Mouse (Mus musculus) frontal cortex, postnatal 25 days (tissue): ENCODE results near the gene Ppp1r9a.

Experiments
- DNase-seq, 2 experiments: peaks; one replicate each; pipeline ENCODE4 v3.0.0; 2022; ENCODE audit warnings: low spot score in 2 of 2

Ppp1r9a gene

DNA sequence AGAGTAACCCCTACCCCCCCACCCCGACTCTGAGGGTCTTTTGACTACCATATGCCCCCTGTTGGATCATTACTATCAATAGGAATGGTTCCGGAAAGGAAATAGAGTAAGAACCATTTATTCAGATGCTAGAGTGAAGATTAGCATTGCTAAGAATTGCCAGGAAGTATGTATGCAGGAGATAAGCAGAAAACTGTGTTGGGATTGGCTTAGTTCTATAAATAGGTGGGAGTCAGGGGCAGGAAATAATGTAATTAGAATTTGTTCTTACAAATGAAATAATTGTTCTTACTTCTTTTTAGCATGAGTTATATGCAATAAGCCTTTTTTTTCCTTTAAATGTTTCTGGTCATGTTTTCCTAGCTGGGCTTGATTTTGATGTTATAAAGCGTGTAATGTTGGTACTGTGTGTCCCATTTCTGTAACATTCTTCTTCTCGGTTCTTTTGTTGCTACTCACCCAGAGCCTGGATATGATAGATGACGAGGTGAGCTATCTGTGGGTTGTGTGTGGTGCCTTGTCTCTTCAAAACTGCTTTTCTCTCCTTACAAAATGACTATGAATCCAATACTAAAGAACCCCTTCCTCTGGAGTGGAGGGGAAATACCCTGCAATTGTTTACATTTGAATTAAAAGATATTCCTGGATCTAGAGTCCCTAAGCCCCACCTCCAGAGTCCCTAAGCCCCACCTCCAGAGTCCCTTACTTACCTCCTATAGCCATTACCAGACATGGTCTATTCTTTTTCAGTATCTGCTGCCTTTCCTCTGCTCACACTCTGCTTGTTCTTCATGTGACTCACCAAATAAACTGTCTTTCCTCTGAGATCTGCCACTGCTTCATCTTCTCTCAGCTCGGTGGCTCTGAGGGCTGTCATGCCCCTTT is 254.1 kb downstream of the Ppp1r9a start:
- no peak for DNase-seq

- DNase-seq, result no peak
Measured at GRCm38 (mm10) chr6:5159385-5159791, 256.7 kb downstream of the Ppp1r9a start.

DNA sequence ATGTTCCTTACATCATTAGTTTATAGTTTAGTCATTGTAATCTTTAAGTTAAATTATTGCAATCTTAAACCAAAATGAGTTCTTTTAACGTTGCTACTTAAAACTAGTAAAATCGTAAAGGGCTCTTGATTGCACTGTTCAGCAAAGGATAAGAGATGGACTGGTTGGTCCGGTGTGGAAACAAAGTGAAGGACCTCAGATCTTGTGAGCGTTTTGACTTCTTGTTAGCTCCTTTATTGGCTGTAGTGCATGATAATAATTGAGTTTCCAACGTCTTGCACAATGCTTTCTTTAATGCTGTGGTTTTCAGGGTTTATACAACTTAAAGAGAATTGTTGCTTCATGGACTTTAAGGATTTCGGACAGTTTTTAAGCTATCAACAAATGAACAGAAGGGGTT is 259.3 kb downstream of the Ppp1r9a start:
- DNase-seq, result no peak

DNA sequence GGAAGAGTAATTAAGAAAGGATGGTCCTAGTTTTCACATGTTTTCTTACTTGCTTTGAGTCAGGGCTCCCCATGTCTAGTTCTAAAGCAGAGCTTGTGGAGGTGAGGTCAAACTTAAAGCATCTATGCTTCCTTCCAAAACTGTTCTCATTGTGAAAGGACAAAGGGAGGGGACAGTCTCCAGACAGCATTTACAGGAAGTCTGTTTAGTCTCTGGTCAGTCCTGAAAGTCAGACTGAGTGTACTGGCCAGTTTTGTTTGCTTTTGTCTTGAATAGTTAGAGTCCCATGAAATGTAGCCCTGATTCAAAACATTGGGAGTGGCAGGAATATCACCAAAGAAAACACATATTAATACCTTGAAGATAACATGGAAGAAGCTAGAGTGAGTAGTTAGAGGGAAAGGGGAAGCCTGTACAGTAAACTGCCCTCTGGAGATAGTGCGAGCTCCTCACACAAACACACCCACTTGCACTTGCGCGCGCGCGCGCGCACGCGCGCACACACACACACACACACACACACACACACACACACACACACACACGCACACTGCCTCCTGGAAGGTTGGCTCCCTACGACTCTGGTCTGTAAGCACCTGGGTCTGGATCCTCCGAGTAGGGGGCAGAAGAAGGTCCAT is 260.9 kb downstream of the Ppp1r9a start:
- DNase-seq, result no peak

DNA sequence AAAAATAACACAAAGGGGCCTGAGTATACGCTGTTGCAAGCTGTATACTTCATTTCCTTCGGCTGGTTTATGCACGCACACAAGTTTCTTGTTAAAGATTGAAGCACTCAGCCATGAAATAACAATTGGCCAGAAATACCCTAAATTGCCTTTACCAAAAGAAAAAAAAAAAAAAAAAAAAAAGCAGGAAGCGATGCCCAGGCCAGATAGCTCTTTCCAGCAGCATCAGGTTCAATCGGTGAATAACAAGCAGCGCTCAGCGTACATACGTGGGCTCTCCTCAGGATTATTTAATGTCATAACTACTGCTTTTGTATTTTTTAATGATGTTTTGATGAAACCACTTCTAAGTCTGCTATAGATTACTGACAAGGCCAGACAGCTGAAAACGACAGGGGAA is 262.1 kb downstream of the Ppp1r9a start:
- DNase-seq, result no peak

- DNase-seq, result no peak
Measured at GRCm38 (mm10) chr6:5167051-5167677, 264.4 kb downstream of the Ppp1r9a start.

- no peak for DNase-seq
Measured at GRCm38 (mm10) chr6:5168158-5168557, 265.4 kb downstream of the Ppp1r9a start.

- no peak for DNase-seq
Measured at GRCm38 (mm10) chr6:5171418-5171817, 268.7 kb downstream of the Ppp1r9a start.

GRCm38 (mm10) chr6:5172571-5172970 is 269.9 kb downstream of the Ppp1r9a start:
- DNase-seq, result no peak

DNA sequence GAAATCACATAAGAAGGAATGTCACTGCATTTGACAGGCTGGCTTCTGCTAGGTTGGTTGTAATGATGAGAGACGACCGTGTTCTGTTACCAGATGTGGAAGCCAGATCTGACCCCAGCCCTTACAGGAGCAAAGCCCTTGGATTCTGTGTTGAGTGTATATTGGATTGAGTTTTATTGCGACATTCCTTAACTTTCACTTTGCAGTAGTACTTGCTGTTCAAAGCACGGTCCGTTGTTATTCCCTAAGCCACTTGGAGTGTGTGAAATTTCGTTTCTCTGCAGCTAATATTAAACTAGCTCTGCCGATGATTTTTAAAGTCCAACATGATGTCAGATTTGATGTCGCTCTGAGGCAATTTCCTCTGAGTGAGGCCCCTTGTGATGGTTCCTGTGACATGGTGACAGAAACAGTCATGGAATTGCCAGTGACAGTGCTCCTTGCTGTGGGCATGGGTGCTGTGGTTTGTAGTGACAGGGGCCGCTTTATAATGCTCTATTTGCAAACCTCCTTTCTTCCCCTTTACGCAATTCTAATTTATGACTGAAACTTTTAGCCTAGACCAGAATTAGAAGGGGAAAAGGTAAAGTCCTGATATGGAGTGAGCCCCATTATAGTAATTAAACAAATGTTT is 271.6 kb downstream of the Ppp1r9a start:
- no peak for DNase-seq

- DNase-seq, result no peak
Measured at GRCm38 (mm10) chr6:5177967-5178891, 275.5 kb downstream of the Ppp1r9a start.

GRCm38 (mm10) chr6:5179189-5179588 is 276.5 kb downstream of the Ppp1r9a start:
- DNase-seq, result no peak

- no peak for DNase-seq
Measured at GRCm38 (mm10) chr6:5180645-5181044, 277.9 kb downstream of the Ppp1r9a start.

DNA sequence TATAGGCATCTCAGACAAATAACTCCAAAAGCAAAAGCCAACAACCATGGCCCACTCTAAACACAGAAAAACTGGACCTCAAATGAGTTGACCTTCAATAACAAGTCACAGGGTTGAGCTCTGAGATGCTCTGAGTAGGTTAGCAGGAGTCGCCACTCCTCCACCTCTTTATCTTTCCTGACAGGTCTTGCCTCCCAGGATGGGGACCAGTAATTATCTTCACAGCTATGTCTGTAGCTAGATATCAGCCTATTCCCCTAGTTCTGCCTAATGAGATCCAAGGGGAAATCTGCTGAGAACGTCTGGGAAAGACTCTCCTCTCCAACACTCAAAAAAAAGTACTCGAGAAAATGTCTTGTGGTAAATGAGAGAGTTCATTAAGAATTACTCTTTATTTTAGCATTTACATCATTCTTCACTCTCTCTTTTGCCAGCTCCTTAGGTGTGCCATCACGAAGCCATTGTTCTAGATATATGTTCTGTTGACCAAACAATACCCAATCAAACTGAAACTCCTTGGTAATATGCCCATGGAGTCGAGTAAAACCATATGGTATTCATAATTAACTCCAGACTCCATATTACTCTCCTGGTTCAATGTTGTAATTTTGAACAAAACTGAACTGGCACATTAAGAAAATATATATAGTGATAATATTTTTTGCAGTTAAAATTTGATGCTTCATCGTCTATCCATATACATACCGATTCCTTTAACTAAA is 283.7 kb downstream of the Ppp1r9a start:
- no peak for DNase-seq

GRCm38 (mm10) chr6:5187586-5187985 is 284.9 kb downstream of the Ppp1r9a start:
- no peak for DNase-seq

DNA sequence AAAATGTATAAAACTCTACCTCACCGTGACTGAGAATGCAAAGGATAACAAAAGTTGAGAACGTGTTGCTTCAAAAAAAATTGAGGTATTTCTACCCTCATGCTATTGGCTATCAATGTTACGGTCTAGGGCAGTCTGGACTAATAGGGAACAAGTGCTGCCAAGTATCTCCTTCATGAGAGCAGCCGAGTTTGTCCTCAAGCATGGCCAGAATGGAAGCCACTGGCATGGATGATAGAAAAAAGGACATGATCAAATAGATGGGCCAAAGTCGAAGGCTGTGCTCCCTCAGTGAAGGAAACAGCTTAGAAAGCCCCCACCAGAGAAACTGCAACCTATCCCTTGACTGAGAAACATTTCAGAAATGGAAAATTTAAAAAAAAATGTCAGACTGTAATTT is 285.3 kb downstream of the Ppp1r9a start:
- no peak for DNase-seq

DNA sequence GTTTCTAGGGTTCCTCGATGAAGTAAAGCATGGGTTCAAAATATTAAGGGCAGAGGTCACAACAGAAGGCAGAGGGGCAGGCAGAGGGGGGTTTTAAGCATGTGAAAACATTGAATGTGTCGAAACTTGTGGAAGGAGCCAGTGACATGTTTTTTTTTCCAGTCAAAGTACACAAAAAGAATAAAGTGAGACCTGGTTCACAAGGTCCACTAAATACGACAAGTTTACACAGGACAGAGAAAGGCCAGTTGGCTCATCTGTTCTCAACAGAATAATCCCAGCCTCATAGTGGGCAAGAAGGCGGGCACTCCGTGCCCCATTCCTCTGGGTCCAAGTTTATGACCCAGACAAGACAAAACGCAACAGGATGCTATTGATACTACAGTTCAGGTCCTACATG is 286.2 kb downstream of the Ppp1r9a start:
- no peak for DNase-seq

- DNase-seq, result no peak
Measured at GRCm38 (mm10) chr6:5189507-5189906, 286.8 kb downstream of the Ppp1r9a start.

- DNase-seq, result no peak
Measured at GRCm38 (mm10) chr6:5190761-5191160, 288.0 kb downstream of the Ppp1r9a start.

DNA sequence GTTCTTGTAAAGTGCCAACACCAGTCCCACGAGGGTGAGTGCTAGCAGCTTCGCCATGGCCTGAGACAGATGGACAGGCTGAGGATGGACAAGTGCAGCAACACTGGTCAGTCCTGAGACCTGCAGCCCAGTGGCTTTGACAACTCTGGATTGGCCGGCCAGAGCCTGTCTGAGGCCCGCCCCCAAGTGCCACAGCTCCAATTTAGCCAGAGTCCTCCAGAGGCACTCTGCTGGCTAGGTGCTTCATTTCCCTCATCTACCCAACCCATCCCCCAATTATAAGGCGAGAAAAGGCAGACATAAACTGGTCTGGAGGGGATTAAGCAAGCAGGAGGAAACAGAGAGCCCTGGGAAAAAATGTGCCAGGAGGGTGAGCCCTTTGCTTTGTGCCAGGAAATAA is 291.0 kb downstream of the Ppp1r9a start, which contains the start of gene Pon1:
TSS of gene Pon1 (minus strand) at position 254 of the 400 bp plus-strand sequence.
- no peak for DNase-seq
